Mouse (Mus musculus): Measurements from ENCODE around the gene Olfr665. TPM values are rescaled to one million over a fixed set of nuclear protein-coding genes. Genes with fewer than 3 reads are reported as not detected.
"Not testable (repeated sequence)": the region's sequence is repeated elsewhere in the genome, so short reads cannot be mapped to it uniquely, and the experiment has no call there.

Olfr665 gene
- total RNA-seq (2014; rRNA removed; ENCODE audit: low replicate concordance) (not detected in 2 replicates), polyA plus RNA-seq (2015; fragmentation: Nextera tagmentation; extraction: Ambion mirVana) (not detected in 2 replicates)

GRCm38 (mm10) chr7:104877731-104878130 is at the start of gene Olfr665:
TSS of gene Olfr665 (plus strand) at chr7:104878031.
- WGBS, result 26% methylated on average over 1 of the region's 1 CpGs
- H3K4me3 ChIP-seq (ENCODE audit: low read depth, low read length), result no peak within 1 kb of the TSS
- no peak for ATAC-seq (ENCODE audit: insufficient read depth, low read depth)

GRCm38 (mm10) chr7:104842503-104842902 is 35.3 kb upstream of the Olfr665 start, which contains the start of gene Usp17lb:
TSS of gene Usp17lb (minus strand) at chr7:104842603.
- Histone ChIP-seq H3K9me3 (replicated peaks; ENCODE audit: control insufficient read depth, low read length) (no peaks in the 10 kb centered on the region), H3K4me1 (ENCODE audit: control insufficient read depth, insufficient read depth) (no peaks in the 10 kb centered on the region), H3K9ac (replicated peaks; ENCODE audit: low read depth, low read length) (no peak within 1 kb of the TSS), H3K36me3 (replicated peaks; ENCODE audit: control insufficient read depth, insufficient read depth, low read length) (no peaks in the 10 kb centered on the region), H3K4me3 (ENCODE audit: low read depth, low read length) (no peak within 1 kb of the TSS), H3K27me3 (ENCODE audit: control insufficient read depth, insufficient read depth, low read length) (no peaks in the 10 kb centered on the region), H3K4me2 (ENCODE audit: low read depth, low read length) (no peak within 1 kb of the TSS), H3K27ac (ENCODE audit: low read depth) (no peak within 1 kb of the TSS)
- DNase-seq (ENCODE audit: low spot score) (no peak), ATAC-seq (ENCODE audit: insufficient read depth, low read depth) (no peak)
- WGBS, result 47% methylated on average over 1 of the region's 1 CpGs
- TF ChIP-seq CTCF (IDR thresholded peaks at IDR 0.05; ENCODE audit: low read depth) (no peak), EP300 (IDR thresholded peaks at IDR 0.05; ENCODE audit: low read depth) (no peak)

More at GRCm38 (mm10) chr7:104877731-104878130, at the start of gene Olfr665:
- H3K4me2 ChIP-seq (ENCODE audit: low read depth, low read length), result no peak within 1 kb of the TSS
- H3K9ac ChIP-seq (replicated peaks; ENCODE audit: low read depth, low read length), result no peak within 1 kb of the TSS
- no peaks in the 10 kb centered on the region for H3K4me1 ChIP-seq (ENCODE audit: control insufficient read depth, insufficient read depth)
- TF ChIP-seq EP300 (IDR thresholded peaks at IDR 0.05; ENCODE audit: low read depth) (no peak), CTCF (IDR thresholded peaks at IDR 0.05; ENCODE audit: low read depth) (no peak)
- H3K9me3 ChIP-seq (replicated peaks; ENCODE audit: control insufficient read depth, low read length), result no peaks in the 10 kb centered on the region
- H3K27ac ChIP-seq (ENCODE audit: low read depth), result no peak within 1 kb of the TSS
- no peak for DNase-seq (ENCODE audit: low spot score)
- no peaks in the 10 kb centered on the region for H3K36me3 ChIP-seq (replicated peaks; ENCODE audit: control insufficient read depth, insufficient read depth, low read length)
- H3K27me3 ChIP-seq (ENCODE audit: control insufficient read depth, insufficient read depth, low read length), result no peaks in the 10 kb centered on the region

- no peak for TF ChIP-seq CTCF (IDR thresholded peaks at IDR 0.05; ENCODE audit: low read depth)
- TF ChIP-seq EP300 (IDR thresholded peaks at IDR 0.05; ENCODE audit: low read depth), result no peak
- H3K4me1 ChIP-seq (ENCODE audit: control insufficient read depth, insufficient read depth), result no peaks in the 10 kb centered on the region
- DNase-seq (ENCODE audit: low spot score) (no peak), ATAC-seq (ENCODE audit: insufficient read depth, low read depth) (no peak)
- no peak overlapping the region for H3K4me2 ChIP-seq (ENCODE audit: low read depth, low read length)
- no peaks in the 10 kb centered on the region for H3K36me3 ChIP-seq (replicated peaks; ENCODE audit: control insufficient read depth, insufficient read depth, low read length)
- H3K27me3 ChIP-seq (ENCODE audit: control insufficient read depth, insufficient read depth, low read length), result no peaks in the 10 kb centered on the region
- no peak overlapping the region for H3K9ac ChIP-seq (replicated peaks; ENCODE audit: low read depth, low read length)
- no peak overlapping the region for H3K27ac ChIP-seq (ENCODE audit: low read depth)
- H3K9me3 ChIP-seq (replicated peaks; ENCODE audit: control insufficient read depth, low read length), result no peaks in the 10 kb centered on the region
- no peak overlapping the region for H3K4me3 ChIP-seq (ENCODE audit: low read depth, low read length)
- 66% methylated on average over 1 of the region's 1 CpGs for WGBS
These were observed 34.0 kb upstream of the Olfr665 start for GRCm38 (mm10) chr7:104843731-104844287.

- WGBS, result 81% methylated on average over 2 of the region's 2 CpGs
These were observed 26.3 kb upstream of the Olfr665 start for GRCm38 (mm10) chr7:104851546-104851945.

GRCm38 (mm10) chr7:104855248-104855750 is 22.5 kb upstream of the Olfr665 start:
- Histone ChIP-seq H3K9me3 (replicated peaks; ENCODE audit: control insufficient read depth, low read length) (no peaks in the 10 kb centered on the region), H3K27me3 (ENCODE audit: control insufficient read depth, insufficient read depth, low read length) (no peaks in the 10 kb centered on the region), H3K27ac (ENCODE audit: low read depth) (no peak overlapping the region), H3K9ac (replicated peaks; ENCODE audit: low read depth, low read length) (no peak overlapping the region), H3K4me2 (ENCODE audit: low read depth, low read length) (no peak overlapping the region), H3K4me3 (ENCODE audit: low read depth, low read length) (no peak overlapping the region), H3K36me3 (replicated peaks; ENCODE audit: control insufficient read depth, insufficient read depth, low read length) (no peaks in the 10 kb centered on the region), H3K4me1 (ENCODE audit: control insufficient read depth, insufficient read depth) (no peaks in the 10 kb centered on the region)
- no peak for TF ChIP-seq EP300 (IDR thresholded peaks at IDR 0.05; ENCODE audit: low read depth)
- no peak for TF ChIP-seq CTCF (IDR thresholded peaks at IDR 0.05; ENCODE audit: low read depth)
- WGBS, result 72% methylated on average over 3 of the region's 3 CpGs
- ATAC-seq (ENCODE audit: insufficient read depth, low read depth) (no peak), DNase-seq (ENCODE audit: low spot score) (no peak)

More at GRCm38 (mm10) chr7:104851546-104851945, 26.3 kb upstream of the Olfr665 start:
- H3K27me3 ChIP-seq (ENCODE audit: control insufficient read depth, insufficient read depth, low read length); H3K4me3 ChIP-seq (ENCODE audit: low read depth, low read length); H3K9me3 ChIP-seq (replicated peaks; ENCODE audit: control insufficient read depth, low read length); H3K27ac ChIP-seq (ENCODE audit: low read depth); H3K9ac ChIP-seq (replicated peaks; ENCODE audit: low read depth, low read length); DNase-seq (ENCODE audit: low spot score); H3K36me3 ChIP-seq (replicated peaks; ENCODE audit: control insufficient read depth, insufficient read depth, low read length); ATAC-seq (ENCODE audit: insufficient read depth, low read depth); H3K4me2 ChIP-seq (ENCODE audit: low read depth, low read length); H3K4me1 ChIP-seq (ENCODE audit: control insufficient read depth, insufficient read depth): not testable (repeated sequence)

GRCm38 (mm10) chr7:104856709-104857108 is 21.1 kb upstream of the Olfr665 start, which contains the start of gene Usp17la:
TSS of gene Usp17la (plus strand) at chr7:104857009.
- H3K4me1 ChIP-seq (ENCODE audit: control insufficient read depth, insufficient read depth); DNase-seq (ENCODE audit: low spot score); H3K36me3 ChIP-seq (replicated peaks; ENCODE audit: control insufficient read depth, insufficient read depth, low read length): not testable (repeated sequence)

More at GRCm38 (mm10) chr7:104856709-104857108, 21.1 kb upstream of the Olfr665 start, which contains the start of gene Usp17la:
- not testable (repeated sequence) for H3K4me3 ChIP-seq (ENCODE audit: low read depth, low read length); H3K27ac ChIP-seq (ENCODE audit: low read depth); H3K27me3 ChIP-seq (ENCODE audit: control insufficient read depth, insufficient read depth, low read length); ATAC-seq (ENCODE audit: insufficient read depth, low read depth); H3K9ac ChIP-seq (replicated peaks; ENCODE audit: low read depth, low read length); H3K9me3 ChIP-seq (replicated peaks; ENCODE audit: control insufficient read depth, low read length); H3K4me2 ChIP-seq (ENCODE audit: low read depth, low read length)
- 64% methylated on average over 2 of the region's 2 CpGs for WGBS
